13 mouse cellular contexts compared by ENCODE assay signal in the genomic region with DNA sequence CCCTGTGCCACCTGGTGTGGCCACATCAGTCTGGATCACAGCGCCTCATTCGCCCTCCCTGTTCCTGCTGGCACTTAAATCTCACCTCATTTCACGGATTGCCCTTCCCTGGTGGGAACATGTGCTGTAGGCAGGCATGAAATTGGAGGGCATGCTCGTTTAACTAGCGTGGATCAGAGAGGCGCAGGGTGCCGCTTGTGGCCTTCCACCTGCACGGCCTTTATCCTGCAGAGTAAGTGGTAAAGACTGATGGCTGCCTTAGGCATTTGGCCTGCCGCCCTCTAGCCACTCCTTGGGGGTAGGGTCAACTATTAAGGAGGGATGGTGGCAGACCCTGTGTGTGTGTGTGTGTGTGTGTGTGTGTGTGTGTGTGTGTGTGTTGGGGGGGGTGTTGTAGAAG. TPM values are rescaled to one million over a fixed set of nuclear protein-coding genes. Genes with fewer than 3 reads are reported as not detected.
"Had no signal": no experiment of that assay in that cellular context is flagged by ENCODE, and none has a peak within 500 bp of the region (broad histone marks: within the 10 kb centered on the region; RNA-seq: fewer than 3 reads in every experiment).

No protein-coding gene starts in this region.

- ATAC-seq: intestine, embryonic 16.5 days; liver, postnatal 0 days; midbrain, embryonic 16.5 days had no signal

- H3K36me3 ChIP-seq: lung, embryonic 15.5 days had no signal

- H3K27ac ChIP-seq: kidney, embryonic 15.5 days; left cerebral cortex, adult 2 months; liver, embryonic 13.5 days; lung, embryonic 15.5 days; macrophage; stomach, postnatal 0 days had no signal

- H3K9ac ChIP-seq: kidney, embryonic 15.5 days; liver, embryonic 13.5 days; liver, postnatal 0 days; lung, embryonic 15.5 days had no signal

- H3K27me3 ChIP-seq: liver, embryonic 13.5 days; lung, embryonic 15.5 days had no signal

- H3K4me2 ChIP-seq: kidney, embryonic 15.5 days; liver, embryonic 13.5 days; lung, embryonic 15.5 days had no signal

- H3K4me3 ChIP-seq: kidney, embryonic 15.5 days; left cerebral cortex, adult 2 months; liver, embryonic 13.5 days; lung, embryonic 15.5 days; megakaryocyte, embryonic 14.5 days had no signal

- DNase-seq: liver; liver, embryonic 13.5 days; liver, postnatal 0 days; right cerebral cortex, adult 18-20 months; right cerebral cortex, postnatal 25 days had no signal

- H3K9me3 ChIP-seq: kidney, embryonic 15.5 days; liver, embryonic 13.5 days; lung, embryonic 15.5 days; megakaryocyte, embryonic 14.5 days had no signal

RNA-seq across cellular contexts. Expression of a gene that starts 36.7 kb away (rescaled TPM):
- polyA plus RNA-seq: macrophage had no signal
